Mouse (Mus musculus): ENCODE measurements around the gene Ep300. TPM values are rescaled to one million over a fixed set of nuclear protein-coding genes. Genes with fewer than 3 reads are reported as not detected.
A peak's percentile ranks its signal among the peaks of the same experiment; 100 is the strongest.

The Ep300 gene
- polyA plus RNA-seq, 1 experiment from 2014 or later: 33.8 TPM

GRCm38 (mm10) chr15:81693366-81693966, 108.3 kb downstream of the Ep300 start:
- Histone ChIP-seq H3K4me1 (replicated peaks; ENCODE audit: control insufficient read depth, insufficient read depth, low read length) (peaks cover 10% of the 10 kb centered on the region; the same call in 1 of the 2 replicates), H3K27me3 (ENCODE audit: control insufficient read depth, insufficient read depth, low read length) (peaks cover 35% of the 10 kb centered on the region), H3K4me2 (ENCODE audit: low read depth, low read length, severe bottlenecking) (peak overlapping the region; percentile 97), H3K9ac (ENCODE audit: low read length) (peak overlapping the region; percentile 72), H3K4me3 (ENCODE audit: low read depth, low read length) (peak overlapping the region; percentile 49), H3K27ac (ENCODE audit: low read depth, low read length) (no peak overlapping the region), H3K9me3 (ENCODE audit: control insufficient read depth, low read length) (no peaks in the 10 kb centered on the region), H3K36me3 (ENCODE audit: control insufficient read depth, insufficient read depth, low read length) (no peaks in the 10 kb centered on the region)
- DNase-seq (ENCODE audit: low spot score): peak; percentile 61
- no peak for ATAC-seq (replicated peaks; ENCODE audit: low FRiP score)
- 3% methylated on average over 41 of the region's 41 CpGs for WGBS

GRCm38 (mm10) chr15:81693967-81694881, 109.1 kb downstream of the Ep300 start:
- WGBS: under 1% methylated on average over 105 of the region's 107 CpGs
- Histone ChIP-seq H3K4me2 (ENCODE audit: low read depth, low read length, severe bottlenecking) (peak overlapping the region; percentile 97), H3K27ac (ENCODE audit: low read depth, low read length) (no peak overlapping the region), H3K9me3 (ENCODE audit: control insufficient read depth, low read length) (no peaks in the 10 kb centered on the region), H3K36me3 (ENCODE audit: control insufficient read depth, insufficient read depth, low read length) (no peaks in the 10 kb centered on the region), H3K27me3 (ENCODE audit: control insufficient read depth, insufficient read depth, low read length) (peaks cover 35% of the 10 kb centered on the region), H3K9ac (ENCODE audit: low read length) (peak overlapping the region; percentile 72), H3K4me1 (replicated peaks; ENCODE audit: control insufficient read depth, insufficient read depth, low read length) (peaks cover 10% of the 10 kb centered on the region; the same call in 1 of the 2 replicates), H3K4me3 (ENCODE audit: low read depth, low read length) (peak overlapping the region; percentile 49)
- ATAC-seq (replicated peaks; ENCODE audit: low FRiP score) (peak; percentile 85), DNase-seq (ENCODE audit: low spot score) (peak; percentile 93)

GRCm38 (mm10) chr15:81694891-81695290, 109.7 kb downstream of the Ep300 start:
- H3K9ac ChIP-seq (ENCODE audit: low read length): peak overlapping the region; percentile 72
- peaks cover 10% of the 10 kb centered on the region; the same call in 1 of the 2 replicates for H3K4me1 ChIP-seq (replicated peaks; ENCODE audit: control insufficient read depth, insufficient read depth, low read length)
- peak overlapping the region; percentile 97 for H3K4me2 ChIP-seq (ENCODE audit: low read depth, low read length, severe bottlenecking)
- H3K36me3 ChIP-seq (ENCODE audit: control insufficient read depth, insufficient read depth, low read length): no peaks in the 10 kb centered on the region
- no peak for ATAC-seq (replicated peaks; ENCODE audit: low FRiP score)
- H3K27ac ChIP-seq (ENCODE audit: low read depth, low read length): no peak overlapping the region
- H3K27me3 ChIP-seq (ENCODE audit: control insufficient read depth, insufficient read depth, low read length): peaks cover 35% of the 10 kb centered on the region
- DNase-seq (ENCODE audit: low spot score): no peak
- WGBS: 18% methylated on average over 19 of the region's 19 CpGs
- no peaks in the 10 kb centered on the region for H3K9me3 ChIP-seq (ENCODE audit: control insufficient read depth, low read length)
- H3K4me3 ChIP-seq (ENCODE audit: low read depth, low read length): peak overlapping the region; percentile 49

- ATAC-seq (replicated peaks; ENCODE audit: low FRiP score) (no peak), DNase-seq (ENCODE audit: low spot score) (no peak)
- no peaks in the 10 kb centered on the region for H3K9me3 ChIP-seq (ENCODE audit: control insufficient read depth, low read length)
- H3K27ac ChIP-seq (ENCODE audit: low read depth, low read length): no peak within 1 kb of the TSS
- 0 out of 2 replicates have a peak within 1 kb of the TSS, but pooled peaks have one; percentile 8 for H3K9ac ChIP-seq (ENCODE audit: low read length)
- WGBS: 62% methylated on average over 7 of the region's 7 CpGs
- H3K27me3 ChIP-seq (ENCODE audit: control insufficient read depth, insufficient read depth, low read length): peaks cover 32% of the 10 kb centered on the region
- no peaks in the 10 kb centered on the region; the same call in 1 of the 2 replicates for H3K36me3 ChIP-seq (ENCODE audit: control insufficient read depth, insufficient read depth, low read length)
- peaks cover 10% of the 10 kb centered on the region; the same call in 1 of the 2 replicates for H3K4me1 ChIP-seq (replicated peaks; ENCODE audit: control insufficient read depth, insufficient read depth, low read length)
- H3K4me2 ChIP-seq (ENCODE audit: low read depth, low read length, severe bottlenecking): no peak within 1 kb of the TSS
- H3K4me3 ChIP-seq (ENCODE audit: low read depth, low read length): no peak within 1 kb of the TSS
These were observed 112.0 kb downstream of the Ep300 start, which contains the start of gene Chadl for GRCm38 (mm10) chr15:81697175-81697574. TSS of gene Chadl (minus strand) at chr15:81697287.

GRCm38 (mm10) chr15:81697847-81698246, 112.7 kb downstream of the Ep300 start:
- ATAC-seq (replicated peaks; ENCODE audit: low FRiP score) (no peak), DNase-seq (ENCODE audit: low spot score) (no peak)
- 50% methylated on average over 3 of the region's 3 CpGs for WGBS
- Histone ChIP-seq H3K4me2 (ENCODE audit: low read depth, low read length, severe bottlenecking) (no peak overlapping the region), H3K4me1 (replicated peaks; ENCODE audit: control insufficient read depth, insufficient read depth, low read length) (peaks cover 10% of the 10 kb centered on the region; the same call in 1 of the 2 replicates), H3K27me3 (ENCODE audit: control insufficient read depth, insufficient read depth, low read length) (peaks cover 26% of the 10 kb centered on the region), H3K9me3 (ENCODE audit: control insufficient read depth, low read length) (no peaks in the 10 kb centered on the region), H3K36me3 (ENCODE audit: control insufficient read depth, insufficient read depth, low read length) (no peaks in the 10 kb centered on the region; the same call in 1 of the 2 replicates), H3K4me3 (ENCODE audit: low read depth, low read length) (no peak overlapping the region), H3K9ac (ENCODE audit: low read length) (no peak overlapping the region), H3K27ac (ENCODE audit: low read depth, low read length) (no peak overlapping the region)

- no peak for ATAC-seq (replicated peaks; ENCODE audit: low FRiP score)
- Histone ChIP-seq H3K36me3 (ENCODE audit: control insufficient read depth, insufficient read depth, low read length) (no peaks in the 10 kb centered on the region; the same call in 1 of the 2 replicates), H3K27me3 (ENCODE audit: control insufficient read depth, insufficient read depth, low read length) (peaks cover 19% of the 10 kb centered on the region), H3K9ac (ENCODE audit: low read length) (no peak overlapping the region), H3K4me1 (replicated peaks; ENCODE audit: control insufficient read depth, insufficient read depth, low read length) (peaks cover 8% of the 10 kb centered on the region; the same call in 1 of the 2 replicates), H3K4me2 (ENCODE audit: low read depth, low read length, severe bottlenecking) (no peak overlapping the region), H3K9me3 (ENCODE audit: control insufficient read depth, low read length) (no peaks in the 10 kb centered on the region), H3K27ac (ENCODE audit: low read depth, low read length) (no peak overlapping the region), H3K4me3 (ENCODE audit: low read depth, low read length) (no peak overlapping the region)
- 73% methylated on average over 2 of the region's 2 CpGs for WGBS
- DNase-seq (ENCODE audit: low spot score): no peak
These were observed 113.4 kb downstream of the Ep300 start for GRCm38 (mm10) chr15:81698532-81698931.

GRCm38 (mm10) chr15:81700161-81700560, 115.0 kb downstream of the Ep300 start:
- no peak for DNase-seq (ENCODE audit: low spot score)
- 71% methylated on average over 2 of the region's 2 CpGs for WGBS

GRCm38 (mm10) chr15:81700601-81701000, 115.5 kb downstream of the Ep300 start:
- no peak for DNase-seq (ENCODE audit: low spot score)
- Histone ChIP-seq H3K36me3 (ENCODE audit: control insufficient read depth, insufficient read depth, low read length) (peaks cover 7% of the 10 kb centered on the region), H3K4me1 (replicated peaks; ENCODE audit: control insufficient read depth, insufficient read depth, low read length) (no peaks in the 10 kb centered on the region), H3K4me3 (ENCODE audit: low read depth, low read length) (no peak overlapping the region), H3K4me2 (ENCODE audit: low read depth, low read length, severe bottlenecking) (no peak overlapping the region), H3K9me3 (ENCODE audit: control insufficient read depth, low read length) (no peaks in the 10 kb centered on the region), H3K9ac (ENCODE audit: low read length) (no peak overlapping the region), H3K27me3 (ENCODE audit: control insufficient read depth, insufficient read depth, low read length) (0 out of 2 replicates have a peak, but pooled peaks cover 3% of the 10 kb centered on the region), H3K27ac (ENCODE audit: low read depth, low read length) (no peak overlapping the region)
- ATAC-seq (replicated peaks; ENCODE audit: low FRiP score): no peak
- WGBS: 91% methylated on average over 8 of the region's 8 CpGs

More at GRCm38 (mm10) chr15:81700161-81700560, 115.0 kb downstream of the Ep300 start:
- Histone ChIP-seq H3K27me3 (ENCODE audit: control insufficient read depth, insufficient read depth, low read length) (peaks cover 3% of the 10 kb centered on the region; the same call in 1 of the 2 replicates), H3K27ac (ENCODE audit: low read depth, low read length) (no peak overlapping the region), H3K36me3 (ENCODE audit: control insufficient read depth, insufficient read depth, low read length) (peaks cover 3% of the 10 kb centered on the region; the same call in 1 of the 2 replicates), H3K9ac (ENCODE audit: low read length) (no peak overlapping the region), H3K4me2 (ENCODE audit: low read depth, low read length, severe bottlenecking) (no peak overlapping the region), H3K9me3 (ENCODE audit: control insufficient read depth, low read length) (no peaks in the 10 kb centered on the region), H3K4me3 (ENCODE audit: low read depth, low read length) (no peak overlapping the region), H3K4me1 (replicated peaks; ENCODE audit: control insufficient read depth, insufficient read depth, low read length) (no peaks in the 10 kb centered on the region)
- no peak for ATAC-seq (replicated peaks; ENCODE audit: low FRiP score)
